Mouse (Mus musculus) midbrain, embryonic 11.5 days (tissue): ENCODE measurements around the gene Coro7. TPM values are rescaled to one million over a fixed set of nuclear protein-coding genes. Genes with fewer than 3 reads are reported as not detected.

ENCODE experiments used
- ATAC-seq: fragments of 200-750 bp; cut with Nextera tagmentation; 2 replicates; pipeline ENCODE4 v1.8.0; 2017; ENCODE audit warnings: moderate TSS enrichment, moderate library complexity; ENCODE audit not compliant: low FRiP score
- DNase-seq: peaks from one replicate; pipeline ENCODE4 v3.0.0; 2015; ENCODE audit warnings: low spot score; ENCODE audit errors: missing footprints
- H3K27ac ChIP-seq: fragments of 300-500 bp; sonication (generic); 2 replicates; pipeline ENCODE4 v1.5.1; 2014; ENCODE audit warnings: low read depth, low read length
- H3K27me3 ChIP-seq: fragments of 300-500 bp; sonication (generic); 2 replicates; pipeline ENCODE4 v1.6.1; 2014; ENCODE audit warnings: mild to moderate bottlenecking, low read length, moderate library complexity, mixed read lengths; ENCODE audit not compliant: control insufficient read depth, insufficient read depth
- H3K36me3 ChIP-seq: fragments of 300-500 bp; sonication (generic); 2 replicates; pipeline ENCODE4 v1.6.1; 2014; ENCODE audit warnings: mild to moderate bottlenecking, low read length, moderate library complexity, mixed read lengths; ENCODE audit not compliant: control insufficient read depth, insufficient read depth
- H3K4me1 ChIP-seq: fragments of 300-500 bp; sonication (generic); 2 replicates; pipeline ENCODE4 v1.6.1; 2014; ENCODE audit warnings: low read length; ENCODE audit not compliant: control insufficient read depth, insufficient read depth
- H3K4me2 ChIP-seq: fragments of 300-500 bp; sonication (generic); 2 replicates; pipeline ENCODE4 v1.6.1; 2014; ENCODE audit warnings: mild to moderate bottlenecking, moderate library complexity
- H3K4me3 ChIP-seq: fragments of 300-500 bp; sonication (generic); 2 replicates; pipeline ENCODE4 v1.5.1; 2014; ENCODE audit warnings: low read depth, low read length
- H3K9ac ChIP-seq: fragments of 300-500 bp; sonication (generic); 2 replicates; pipeline ENCODE4 v1.6.1; 2014; ENCODE audit warnings: low read length
- H3K9me3 ChIP-seq: fragments of 300-500 bp; sonication (generic); 2 replicates; pipeline ENCODE4 v1.6.1; 2016; ENCODE audit warnings: low read length; ENCODE audit not compliant: control insufficient read depth
- WGBS: fragments of 180-500 bp; shearing (Covaris S2); extraction: QIAGEN DNeasy Blood & Tissue Kit; methylation state at CpG from one replicate; pipeline ENCODE4 v1.1.7; 2014; 5-methylcytosine and 5-hydroxymethylcytosine counted together
- polyA plus RNA-seq: library from polyadenylated mRNA; unstranded; fragments of >200 nt; fragmentation: Nextera tagmentation; extraction: Ambion mirVana; gene quantifications from 2 replicates; pipeline ENCODE4 v1.2.1, GENCODE M21; 2014

Coro7 gene
- polyA plus RNA-seq, 1 experiment from 2014 or later, result 13.6 TPM

DNA sequence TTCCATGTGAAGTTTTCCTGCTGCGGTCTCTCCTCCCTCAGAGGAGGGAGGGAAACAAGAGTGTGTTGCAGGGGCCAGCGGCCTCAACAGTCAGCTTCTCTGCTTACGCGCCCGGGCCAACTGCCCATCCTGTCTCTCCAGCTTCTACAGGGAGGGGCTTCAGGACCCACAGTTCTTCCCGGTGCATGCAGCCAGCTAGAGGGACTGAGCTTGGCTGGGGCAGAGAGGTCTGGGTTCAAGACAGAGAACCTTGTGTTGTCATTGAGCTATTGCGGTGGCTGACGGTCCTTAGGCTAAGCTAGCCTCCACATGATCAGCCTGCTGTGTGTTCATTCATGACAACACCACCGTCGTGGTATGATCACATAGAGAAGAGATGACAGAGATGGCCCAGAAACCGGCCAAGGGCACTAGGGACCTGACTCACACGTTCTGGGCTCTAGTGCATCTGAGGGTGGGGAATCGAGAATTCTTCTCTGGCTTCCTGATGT is 31.9 kb downstream of the Coro7 start:
- Histone ChIP-seq H3K36me3 (no peaks in the 10 kb centered on the region; the same call in 1 of the 2 replicates), H3K27me3 (no peaks in the 10 kb centered on the region), H3K4me3 (no peak overlapping the region), H3K4me2 (no peak overlapping the region), H3K4me1 (peaks cover 1% of the 10 kb centered on the region; the same call in 1 of the 2 replicates), H3K9me3 (no peaks in the 10 kb centered on the region), H3K27ac (no peak overlapping the region), H3K9ac (no peak overlapping the region)
- 77% methylated on average over 13 of the region's 13 CpGs for WGBS
- ATAC-seq (no peak), DNase-seq (no peak)

DNA sequence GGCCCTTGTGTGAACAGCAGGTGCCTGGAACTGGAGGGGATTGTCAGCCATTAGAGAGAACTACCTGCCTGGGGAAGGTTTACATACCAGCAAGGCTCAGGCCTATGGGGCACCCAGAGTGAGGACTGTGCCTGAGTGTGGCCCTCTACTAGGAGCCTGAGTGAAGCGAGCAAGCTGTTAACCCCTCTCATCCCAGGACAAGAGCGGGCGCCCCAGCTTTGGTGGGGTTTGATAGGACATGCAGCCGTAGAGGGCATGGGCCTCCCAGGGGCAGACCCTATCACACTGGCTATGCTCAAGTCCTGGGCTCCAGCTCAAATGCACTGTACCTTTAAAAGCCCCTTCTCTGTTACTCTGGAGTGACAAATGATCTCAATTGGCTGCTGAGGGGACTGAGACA is 32.7 kb downstream of the Coro7 start:
- Histone ChIP-seq H3K4me1 (peaks cover 4% of the 10 kb centered on the region; the same call in 1 of the 2 replicates), H3K36me3 (no peaks in the 10 kb centered on the region; the same call in 1 of the 2 replicates), H3K4me2 (no peak overlapping the region), H3K9ac (no peak overlapping the region), H3K27ac (no peak overlapping the region), H3K27me3 (no peaks in the 10 kb centered on the region), H3K9me3 (no peaks in the 10 kb centered on the region), H3K4me3 (no peak overlapping the region)
- ATAC-seq (no peak), DNase-seq (peak; percentile 62)
- WGBS, result 71% methylated on average over 4 of the region's 4 CpGs

DNA sequence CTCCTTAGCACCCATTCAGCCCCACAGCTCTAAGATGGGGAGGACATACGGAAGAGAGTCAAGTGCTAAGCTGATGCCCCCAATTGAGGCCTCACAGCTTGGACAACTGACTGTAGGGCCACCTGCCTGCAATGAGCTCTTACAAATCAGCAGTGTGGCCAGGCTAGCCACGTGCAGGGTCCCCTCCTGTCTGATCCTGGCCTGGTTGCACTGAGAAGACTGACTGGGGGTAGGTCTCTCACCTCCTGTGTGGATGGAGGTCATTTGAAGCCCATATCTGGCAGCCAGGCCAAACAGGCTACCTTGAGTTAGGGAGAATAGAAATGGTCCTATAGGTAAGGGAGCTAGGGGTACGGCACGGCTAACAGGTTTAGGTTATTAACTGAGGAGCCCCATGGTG is 33.7 kb downstream of the Coro7 start:
- H3K9me3 ChIP-seq, result no peaks in the 10 kb centered on the region
- WGBS, result 78% methylated on average over 4 of the region's 4 CpGs
- ATAC-seq (no peak), DNase-seq (peak; percentile 69)
- no peak overlapping the region for H3K9ac ChIP-seq
- H3K36me3 ChIP-seq, result no peaks in the 10 kb centered on the region; the same call in 1 of the 2 replicates
- H3K4me2 ChIP-seq, result no peak overlapping the region
- H3K4me3 ChIP-seq, result no peak overlapping the region
- no peak overlapping the region for H3K27ac ChIP-seq
- no peaks in the 10 kb centered on the region for H3K27me3 ChIP-seq
- peaks cover 7% of the 10 kb centered on the region for H3K4me1 ChIP-seq

DNA sequence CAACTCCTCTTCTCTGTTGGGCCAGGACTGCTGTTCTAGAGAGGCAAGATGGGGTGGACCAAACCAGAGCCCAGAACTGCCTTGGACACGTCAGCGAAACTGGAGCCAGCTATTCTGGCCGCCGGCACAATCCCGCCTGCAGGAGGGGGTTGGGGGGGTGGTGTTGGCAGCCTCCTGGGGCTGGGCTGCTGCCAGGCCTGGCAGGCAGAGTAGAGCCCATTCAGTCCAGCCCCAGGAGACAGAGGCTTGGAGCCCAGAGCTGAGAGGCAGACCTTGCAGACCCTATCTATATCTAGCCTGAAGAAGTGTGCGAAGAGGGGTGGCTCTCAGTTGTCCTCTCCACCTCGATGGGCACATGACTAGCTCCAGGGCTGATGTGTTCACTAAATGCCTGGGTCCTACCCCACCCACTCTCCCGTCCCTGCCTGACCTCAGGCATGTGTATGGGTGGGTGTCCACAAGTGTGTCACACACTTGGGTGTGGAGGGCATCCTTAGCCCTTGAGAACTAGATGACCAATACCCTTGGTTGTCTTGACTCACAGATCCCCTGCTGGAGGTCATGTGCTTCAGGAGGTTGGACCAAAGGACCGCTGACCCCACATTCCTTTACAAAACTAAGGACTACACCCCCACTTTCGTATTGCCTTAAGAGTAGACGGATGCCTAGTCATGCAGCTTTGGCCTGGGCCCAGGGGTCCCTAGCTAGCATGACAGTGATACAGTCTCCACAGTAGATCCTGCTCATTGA is 35.7 kb downstream of the Coro7 start:
- Histone ChIP-seq H3K27ac (no peak overlapping the region), H3K36me3 (no peaks in the 10 kb centered on the region; the same call in 1 of the 2 replicates), H3K9ac (no peak overlapping the region), H3K4me1 (peaks cover 12% of the 10 kb centered on the region), H3K4me3 (no peak overlapping the region), H3K4me2 (no peak overlapping the region), H3K9me3 (no peaks in the 10 kb centered on the region), H3K27me3 (no peaks in the 10 kb centered on the region)
- DNase-seq (no peak), ATAC-seq (no peak)
- 75% methylated on average over 11 of the region's 11 CpGs for WGBS

DNA sequence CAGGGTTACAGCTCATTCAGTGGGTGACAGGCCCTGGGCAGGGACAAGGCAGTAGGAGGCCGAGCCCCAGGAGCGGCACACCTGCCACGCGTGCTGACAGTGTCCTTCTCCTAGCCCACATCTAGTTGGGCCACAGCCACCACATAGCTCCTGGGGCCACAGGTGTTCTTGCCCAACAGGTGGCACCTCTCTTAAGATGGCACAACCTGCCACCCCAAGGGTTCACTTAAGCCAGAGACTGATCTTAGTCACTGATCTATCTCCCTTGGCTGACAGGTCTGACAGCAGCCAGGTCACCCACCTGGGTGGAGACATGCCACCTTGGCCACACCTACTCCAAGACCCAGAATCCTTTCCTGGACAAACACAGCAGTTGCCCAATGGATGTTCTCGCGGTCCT is 36.6 kb downstream of the Coro7 start:
- Histone ChIP-seq H3K9ac (no peak overlapping the region), H3K9me3 (no peaks in the 10 kb centered on the region), H3K27me3 (no peaks in the 10 kb centered on the region), H3K27ac (no peak overlapping the region), H3K4me1 (peaks cover 12% of the 10 kb centered on the region), H3K36me3 (no peaks in the 10 kb centered on the region; the same call in 1 of the 2 replicates), H3K4me3 (no peak overlapping the region), H3K4me2 (no peak overlapping the region)
- WGBS, result 84% methylated on average over 6 of the region's 6 CpGs
- no peak for ATAC-seq
- no peak for DNase-seq

DNA sequence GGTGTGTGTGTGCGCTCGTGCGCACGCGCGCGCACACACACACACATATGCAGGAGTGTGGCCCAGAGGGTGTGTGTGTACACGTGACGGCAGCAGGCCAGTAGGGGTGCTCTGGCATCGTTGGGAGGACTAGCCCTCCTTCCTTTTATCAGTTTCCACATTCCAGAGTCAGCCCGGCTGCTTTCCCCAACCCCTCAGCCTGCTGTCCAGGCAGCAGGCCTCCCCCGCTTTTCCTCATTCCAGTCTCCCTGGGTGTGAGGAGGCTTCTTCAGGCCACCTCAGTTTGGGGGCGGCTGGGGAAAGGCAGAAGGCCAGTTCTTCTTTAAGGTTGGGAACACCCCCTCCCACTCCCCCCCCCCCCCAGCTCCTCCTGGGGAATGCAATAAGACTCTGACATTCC is 37.4 kb downstream of the Coro7 start:
- no peaks in the 10 kb centered on the region for H3K9me3 ChIP-seq
- no peaks in the 10 kb centered on the region; the same call in 1 of the 2 replicates for H3K36me3 ChIP-seq
- ATAC-seq (no peak), DNase-seq (no peak)
- H3K4me2 ChIP-seq, result no peak overlapping the region; the same call in 1 of the 2 replicates
- H3K27me3 ChIP-seq, result no peaks in the 10 kb centered on the region
- no peak overlapping the region for H3K4me3 ChIP-seq
- H3K4me1 ChIP-seq, result peaks cover 12% of the 10 kb centered on the region
- H3K27ac ChIP-seq, result no peak overlapping the region; the same call in 1 of the 2 replicates
- WGBS, result 40% methylated on average over 13 of the region's 13 CpGs
- H3K9ac ChIP-seq, result no peak overlapping the region; the same call in 1 of the 2 replicates

DNA sequence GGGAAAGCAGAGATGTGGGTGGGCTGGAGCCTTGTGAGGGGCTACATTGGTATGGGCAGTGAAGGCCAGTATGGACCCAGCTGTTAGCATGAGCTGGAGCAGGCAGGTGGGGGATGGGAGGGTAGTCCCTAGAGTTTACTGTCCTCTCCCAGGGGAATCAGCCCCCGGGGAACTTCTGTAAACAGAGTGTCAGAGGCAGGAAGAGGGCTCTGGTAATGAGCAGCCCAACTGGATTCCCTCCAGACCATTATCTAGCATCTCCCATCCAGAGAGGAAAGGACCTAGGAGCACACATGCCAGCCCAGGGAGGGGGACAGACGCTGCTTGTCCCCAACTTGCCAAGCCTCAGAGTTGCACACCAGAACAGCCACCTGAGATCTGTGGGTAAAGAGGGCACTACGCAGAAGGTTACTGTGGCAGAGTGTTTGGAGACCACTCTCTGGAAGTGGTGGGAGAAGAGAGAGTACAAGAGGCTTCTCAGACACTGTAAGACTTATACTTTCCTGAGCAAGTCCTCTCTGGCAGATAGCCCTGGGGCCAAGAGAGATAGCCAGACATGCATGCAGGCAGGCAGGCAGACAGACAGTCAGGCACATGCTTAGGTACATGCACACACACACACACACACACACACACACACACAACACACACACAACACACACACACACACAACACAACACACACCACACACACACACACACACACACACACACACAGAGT is 38.3 kb downstream of the Coro7 start:
- ATAC-seq (no peak), DNase-seq (no peak)
- Histone ChIP-seq H3K4me1 (peaks cover 12% of the 10 kb centered on the region), H3K27me3 (no peaks in the 10 kb centered on the region), H3K9me3 (no peaks in the 10 kb centered on the region), H3K9ac (peak overlapping the region; percentile 64; the same call in 1 of the 2 replicates), H3K36me3 (no peaks in the 10 kb centered on the region), H3K4me2 (peak overlapping the region; percentile 68), H3K27ac (no peak overlapping the region), H3K4me3 (no peak overlapping the region)
- 57% methylated on average over 3 of the region's 3 CpGs for WGBS

DNA sequence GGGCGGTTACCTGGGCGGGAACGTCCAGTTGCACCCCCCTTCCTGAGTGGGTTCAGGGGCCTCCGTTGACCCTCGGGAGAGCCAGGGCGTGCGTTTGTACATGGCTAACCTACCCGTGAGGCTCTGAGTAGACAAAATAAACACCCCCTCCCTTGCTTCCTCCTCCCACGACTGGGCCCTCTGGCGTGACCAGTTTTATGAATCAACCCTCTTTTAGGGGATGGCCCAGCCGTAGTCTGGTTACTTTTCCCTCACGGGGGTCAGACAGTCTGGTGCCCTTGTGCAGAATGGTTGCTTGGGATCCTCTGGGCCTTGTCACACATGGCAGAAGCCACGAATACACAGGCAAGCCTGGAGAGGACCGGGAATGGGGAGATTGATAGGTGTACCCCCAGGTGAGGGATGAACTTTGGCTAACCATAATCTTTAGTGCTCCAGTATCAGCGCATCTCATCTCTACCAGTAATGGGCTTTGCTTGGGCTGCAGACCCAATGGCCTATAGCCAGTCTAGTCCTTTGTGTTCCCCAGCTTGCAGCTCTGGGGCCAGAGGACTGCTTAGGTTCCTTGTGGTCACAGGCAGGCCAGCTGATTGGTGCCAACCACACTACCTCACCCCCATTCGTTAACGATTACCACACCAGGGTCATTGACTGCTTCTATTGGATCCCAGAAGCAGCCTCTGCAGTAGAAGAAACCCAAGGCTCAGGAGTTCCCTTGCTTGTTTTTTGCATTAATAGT is 39.1 kb downstream of the Coro7 start:
- peak overlapping the region; percentile 64 for H3K9ac ChIP-seq
- H3K4me2 ChIP-seq, result peak overlapping the region; percentile 68
- no peaks in the 10 kb centered on the region for H3K9me3 ChIP-seq
- no peaks in the 10 kb centered on the region for H3K36me3 ChIP-seq
- 13% methylated on average over 17 of the region's 17 CpGs for WGBS
- H3K4me3 ChIP-seq, result peak overlapping the region; percentile 45
- no peaks in the 10 kb centered on the region for H3K27me3 ChIP-seq
- ATAC-seq (0 out of 2 replicates have a peak, but pooled peaks have one; percentile 10), DNase-seq (no peak)
- peaks cover 12% of the 10 kb centered on the region for H3K4me1 ChIP-seq
- 0 out of 2 replicates have a peak overlapping the region, but pooled peaks have one; percentile 9 for H3K27ac ChIP-seq
